Mouse (Mus musculus): ENCODE results near the gene Il25. TPM values are rescaled to one million over a fixed set of nuclear protein-coding genes. Genes with fewer than 3 reads are reported as not detected.

Il25 gene
- polyA plus RNA-seq, 1 experiment from 2014 or later = 1.6 TPM

DNA sequence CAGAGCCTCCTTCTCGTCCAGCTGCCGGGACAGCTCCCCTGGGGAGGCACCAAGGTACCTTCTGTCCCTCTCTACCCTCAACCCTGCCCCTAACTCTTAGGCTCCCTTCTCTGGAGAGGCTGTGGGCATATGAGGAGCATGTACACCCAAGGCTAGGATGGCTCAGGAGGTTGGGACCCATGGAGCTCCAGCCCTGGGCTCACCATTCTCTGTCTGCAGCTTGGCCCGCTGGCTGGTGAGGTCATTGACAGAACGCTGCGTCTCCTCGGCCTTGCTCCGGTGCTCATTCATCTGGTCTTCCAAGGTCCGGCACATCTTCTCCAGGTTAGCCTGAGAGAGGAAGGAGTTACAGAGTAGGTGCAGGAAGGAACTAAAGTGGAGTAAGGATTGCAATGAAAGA, 46.2 kb downstream of the Il25 start:
- no peak overlapping the region for H3K4me3 ChIP-seq
- H3K27me3 ChIP-seq = no peaks in the 10 kb centered on the region; the same call in 1 of the 2 replicates
- H3K36me3 ChIP-seq = no peaks in the 10 kb centered on the region
- H3K9me3 ChIP-seq = no peaks in the 10 kb centered on the region
- H3K4me1 ChIP-seq (replicated peaks) = peaks cover 11% of the 10 kb centered on the region
- ATAC-seq (ENCODE audit: low read depth) = no peak
- no peak overlapping the region for H3K27ac ChIP-seq (replicated peaks)
- H3K9ac ChIP-seq = no peak overlapping the region
- WGBS = 93% methylated on average over 8 of the region's 8 CpGs
- no peak overlapping the region for H3K4me2 ChIP-seq

DNA sequence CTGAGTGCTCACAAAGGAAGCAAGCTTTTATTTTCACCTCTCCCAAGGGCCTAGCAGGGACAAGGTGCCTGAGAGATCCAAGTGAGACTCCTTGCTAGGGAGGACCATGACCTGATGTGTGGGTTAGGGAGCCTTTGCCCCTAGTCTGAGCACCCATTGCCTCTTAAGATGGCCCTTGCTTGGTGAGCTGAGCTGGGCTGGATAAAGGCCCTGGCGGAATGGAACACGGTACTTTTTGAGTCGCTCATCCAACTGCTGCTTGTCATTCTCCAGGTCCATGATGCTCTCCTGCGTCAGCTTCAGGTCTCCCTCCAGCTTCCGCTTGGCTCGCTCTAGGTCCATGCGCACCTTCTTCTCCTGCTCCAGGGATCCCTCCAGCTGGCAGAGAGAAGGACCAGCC, 49.4 kb downstream of the Il25 start:
- H3K27me3 ChIP-seq = no peaks in the 10 kb centered on the region; the same call in 1 of the 2 replicates
- no peak overlapping the region for H3K4me3 ChIP-seq
- no peak for ATAC-seq (ENCODE audit: low read depth)
- H3K27ac ChIP-seq (replicated peaks) = no peak overlapping the region
- no peak overlapping the region for H3K4me2 ChIP-seq
- no peaks in the 10 kb centered on the region for H3K9me3 ChIP-seq
- 96% methylated on average over 7 of the region's 7 CpGs for WGBS
- no peak overlapping the region for H3K9ac ChIP-seq
- no peaks in the 10 kb centered on the region for H3K36me3 ChIP-seq
- H3K4me1 ChIP-seq (replicated peaks) = no peaks in the 10 kb centered on the region

MicroRNAs encoded within 50 kb of the gene (microRNA counts, 519-probe panel; counts per million panel counts)
- microRNA mmu-miR-208a = 2,477 counts per million, percentile 23 among the panel's probes with 10 or more counts
- not detected for microRNA mmu-miR-208b

Small RNAs within 50 kb of the gene (microRNA-seq; reads per million reads assigned to microRNA genes)
- gene Mir208a (8.6 reads per million, percentile 25 among the genes with 10 or more reads in this experiment), gene Mir208b (50.1 reads per million, percentile 47 among the genes with 10 or more reads in this experiment)

Other genes starting within 250 kb of the Il25 start
- 84.6 and 90.6 TPM in 2 replicates for gene 1700123O20Rik, start 246.5 kb upstream of the Il25 start, polyA plus RNA-seq (2015; fragmentation: Nextera tagmentation; extraction: Ambion mirVana)
- gene Acin1, start 245.8 kb upstream of the Il25 start, polyA plus RNA-seq (2015; fragmentation: Nextera tagmentation; extraction: Ambion mirVana) = 140 and 146 TPM in 2 replicates
- gene Gm29776, start 233.9 kb upstream of the Il25 start, polyA plus RNA-seq (2015; fragmentation: Nextera tagmentation; extraction: Ambion mirVana) = 0.12 and 0.24 TPM in 2 replicates
- gene Cebpe, start 220.5 kb upstream of the Il25 start, polyA plus RNA-seq (2015; fragmentation: Nextera tagmentation; extraction: Ambion mirVana) = 0.23 TPM in 1 of 2 replicates, not detected in the other
- gene Slc7a8, start 150.7 kb upstream of the Il25 start, polyA plus RNA-seq (2015; fragmentation: Nextera tagmentation; extraction: Ambion mirVana) = 4.4 and 5.1 TPM in 2 replicates
- gene Rnf212b, start 118.6 kb upstream of the Il25 start, polyA plus RNA-seq (2015; fragmentation: Nextera tagmentation; extraction: Ambion mirVana) = not detected in 2 replicates
- gene Homez, start 61.7 kb upstream of the Il25 start, polyA plus RNA-seq (2015; fragmentation: Nextera tagmentation; extraction: Ambion mirVana) = 12.8 and 13.6 TPM in 2 replicates
- 1.9 and 2.3 TPM in 2 replicates for gene Ppp1r3e, start 55.1 kb upstream of the Il25 start, polyA plus RNA-seq (2015; fragmentation: Nextera tagmentation; extraction: Ambion mirVana)
- gene Bcl2l2, start 49.3 kb upstream of the Il25 start, polyA plus RNA-seq (2015; fragmentation: Nextera tagmentation; extraction: Ambion mirVana) = 3.1 and 3.8 TPM in 2 replicates
- not detected in 2 replicates for gene Gm20521, start 49.3 kb upstream of the Il25 start, polyA plus RNA-seq (2015; fragmentation: Nextera tagmentation; extraction: Ambion mirVana)
- gene Pabpn1, start 40.2 kb upstream of the Il25 start, polyA plus RNA-seq (2015; fragmentation: Nextera tagmentation; extraction: Ambion mirVana) = 153 and 160 TPM in 2 replicates
- gene Slc22a17, start 19.6 kb upstream of the Il25 start, polyA plus RNA-seq (2015; fragmentation: Nextera tagmentation; extraction: Ambion mirVana) = 153 TPM in 2 replicates
- gene Efs, start 6.6 kb upstream of the Il25 start, polyA plus RNA-seq (2015; fragmentation: Nextera tagmentation; extraction: Ambion mirVana) = 13.8 and 16.0 TPM in 2 replicates
- gene Cmtm5, start 3.6 kb downstream of the Il25 start, polyA plus RNA-seq (2015; fragmentation: Nextera tagmentation; extraction: Ambion mirVana) = 20.2 and 24.7 TPM in 2 replicates
- gene Myh6, start 34.2 kb downstream of the Il25 start, polyA plus RNA-seq (2015; fragmentation: Nextera tagmentation; extraction: Ambion mirVana) = 1.6 and 2.3 TPM in 2 replicates
- gene Gm17428, start 44.2 kb downstream of the Il25 start, polyA plus RNA-seq (2015; fragmentation: Nextera tagmentation; extraction: Ambion mirVana) = not detected in 2 replicates
- gene Myh7, start 61.9 kb downstream of the Il25 start, polyA plus RNA-seq (2015; fragmentation: Nextera tagmentation; extraction: Ambion mirVana) = 7.6 and 10.3 TPM in 2 replicates
- gene Ngdn, start 82.8 kb downstream of the Il25 start, polyA plus RNA-seq (2015; fragmentation: Nextera tagmentation; extraction: Ambion mirVana) = 56.4 and 61.9 TPM in 2 replicates
- 30.4 and 33.6 TPM in 2 replicates for gene Zfhx2, start 159.6 kb downstream of the Il25 start, polyA plus RNA-seq (2015; fragmentation: Nextera tagmentation; extraction: Ambion mirVana)
- 29.4 and 29.8 TPM in 2 replicates for gene Thtpa, start 162.1 kb downstream of the Il25 start, polyA plus RNA-seq (2015; fragmentation: Nextera tagmentation; extraction: Ambion mirVana)
- gene Ap1g2, start 173.9 kb downstream of the Il25 start, polyA plus RNA-seq (2015; fragmentation: Nextera tagmentation; extraction: Ambion mirVana) = 5.2 and 8.3 TPM in 2 replicates
- 21.1 and 21.4 TPM in 2 replicates for gene Jph4, start 184.2 kb downstream of the Il25 start, polyA plus RNA-seq (2015; fragmentation: Nextera tagmentation; extraction: Ambion mirVana)